Mouse (Mus musculus) liver, postnatal 0 days (tissue): ENCODE measurements around the gene Zswim1. TPM values are rescaled to one million over a fixed set of nuclear protein-coding genes. Genes with fewer than 3 reads are reported as not detected.

Experiments
- polyA plus RNA-seq: library from polyadenylated mRNA; unstranded; fragments of >200 nt; fragmentation: Nextera tagmentation; extraction: Ambion mirVana; gene quantifications from 2 replicates; pipeline ENCODE4 v1.2.1, GENCODE M21; 2015

Gene Zswim1
- polyA plus RNA-seq, 1 experiment from 2014 or later: 3.1 TPM

Other genes with a start within 250 kb of the Zswim1 start
- gene Spint3, start 249.2 kb upstream of the Zswim1 start, polyA plus RNA-seq: not detected in 2 replicates
- not detected in 2 replicates for gene Wfdc6a, start 237.2 kb upstream of the Zswim1 start, polyA plus RNA-seq
- gene Eppin, start 229.1 kb upstream of the Zswim1 start, polyA plus RNA-seq: not detected in 2 replicates
- gene Wfdc6b, start 209.2 kb upstream of the Zswim1 start, polyA plus RNA-seq: not detected in 2 replicates
- not detected in 2 replicates for gene Wfdc8, start 209.1 kb upstream of the Zswim1 start, polyA plus RNA-seq
- not detected in 2 replicates for gene Wfdc16, start 183.9 kb upstream of the Zswim1 start, polyA plus RNA-seq
- not detected in 2 replicates for gene Wfdc10, start 166.6 kb upstream of the Zswim1 start, polyA plus RNA-seq
- not detected in 2 replicates for gene Wfdc9, start 166.1 kb upstream of the Zswim1 start, polyA plus RNA-seq
- not detected in 2 replicates for gene Wfdc11, start 148.6 kb upstream of the Zswim1 start, polyA plus RNA-seq
- not detected in 2 replicates for gene Wfdc13, start 137.6 kb upstream of the Zswim1 start, polyA plus RNA-seq
- not detected in 2 replicates for gene Spint4, start 124.2 kb upstream of the Zswim1 start, polyA plus RNA-seq
- not detected in 2 replicates for gene Spint5, start 107.4 kb upstream of the Zswim1 start, polyA plus RNA-seq
- 2.0 and 2.5 TPM in 2 replicates for gene Wfdc3, start 76.8 kb upstream of the Zswim1 start, polyA plus RNA-seq
- gene Dnttip1, start 76.7 kb upstream of the Zswim1 start, polyA plus RNA-seq: 33.7 and 34.2 TPM in 2 replicates
- 243 and 277 TPM in 2 replicates for gene Ube2c, start 52.8 kb upstream of the Zswim1 start, polyA plus RNA-seq
- gene Tnnc2, start 42.7 kb upstream of the Zswim1 start, polyA plus RNA-seq: 6.5 and 127 TPM in 2 replicates
- 6.1 and 7.4 TPM in 2 replicates for gene Snx21, start 36.9 kb upstream of the Zswim1 start, polyA plus RNA-seq
- 23.1 and 25.0 TPM in 2 replicates for gene Acot8, start 17.8 kb upstream of the Zswim1 start, polyA plus RNA-seq
- gene Zswim3, start 17.6 kb upstream of the Zswim1 start, polyA plus RNA-seq: 2.0 and 2.2 TPM in 2 replicates
- gene Spata25, start 5.9 kb downstream of the Zswim1 start, polyA plus RNA-seq: not detected in 2 replicates
- 101 and 109 TPM in 2 replicates for gene Ctsa, start 10.2 kb downstream of the Zswim1 start, polyA plus RNA-seq
- 2.5 and 3.1 TPM in 2 replicates for gene Neurl2, start 10.8 kb downstream of the Zswim1 start, polyA plus RNA-seq
- 33.4 and 35.3 TPM in 2 replicates for gene Pltp, start 35.0 kb downstream of the Zswim1 start, polyA plus RNA-seq
- gene Pcif1, start 56.6 kb downstream of the Zswim1 start, polyA plus RNA-seq: 38.4 and 38.6 TPM in 2 replicates
- gene Zfp335, start 89.1 kb downstream of the Zswim1 start, polyA plus RNA-seq: 2.1 and 2.5 TPM in 2 replicates
- gene Mmp9, start 118.1 kb downstream of the Zswim1 start, polyA plus RNA-seq: 15.8 and 17.2 TPM in 2 replicates
- 0.39 and 0.60 TPM in 2 replicates for gene Slc12a5, start 138.1 kb downstream of the Zswim1 start, polyA plus RNA-seq
- gene Ncoa5, start 212.2 kb downstream of the Zswim1 start, polyA plus RNA-seq: 7.5 and 8.1 TPM in 2 replicates
- gene Cd40, start 232.9 kb downstream of the Zswim1 start, polyA plus RNA-seq: 3.6 and 4.5 TPM in 2 replicates